Mouse (Mus musculus) central nervous system, embryonic 14 days (tissue): ENCODE results near the gene Surf1. TPM values are rescaled to one million over a fixed set of nuclear protein-coding genes. Genes with fewer than 3 reads are reported as not detected.

Source experiments
- polyA plus RNA-seq: library from polyadenylated mRNA; depleted of rRNA; stranded (reverse); fragments of >200 nt; gene quantifications from 2 replicates; pipeline ENCODE4 v1.2.3, GENCODE M21; 2012; rRNA removed

Surf1 gene
- polyA plus RNA-seq = 72.7 and 79.4 TPM in 2 replicates

GRCm38 (mm10) chr2:26915927-26916728, at the start of gene Surf1, which contains the start of gene Surf2:
TSS of gene Surf1 (minus strand) at chr2:26916530.
TSS of gene Surf2 (plus strand) at chr2:26916367.

GRCm38 (mm10) chr2:26963923-26964723, 47.8 kb upstream of the Surf1 start, which contains the start of gene Rexo4:
TSS of gene Rexo4 (minus strand) at chr2:26964386.

GRCm38 (mm10) chr2:26933304-26934055, 17.1 kb upstream of the Surf1 start, which contains the start of the genes Surf4 and Stkld1:
TSS of gene Surf4 (minus strand) at chr2:26933928.
TSS of gene Stkld1 (plus strand) at chr2:26934047.

GRCm38 (mm10) chr2:26910124-26910993, 6.0 kb downstream of the Surf1 start, which contains the start of the genes Med22 and Rpl7a:
TSS of gene Med22 (minus strand) at chr2:26910677.
TSS of gene Rpl7a (plus strand) at chr2:26910764.

GRCm38 (mm10) chr2:26902467-26903220, 13.7 kb downstream of the Surf1 start, which contains the start of gene Surf6:
TSS of gene Surf6 (minus strand) at chr2:26902879.

GRCm38 (mm10) chr2:26864879-26865278, 51.5 kb downstream of the Surf1 start, which contains the start of gene Abo:
TSS of gene Abo (minus strand) at chr2:26864979.

Other genes with a start within 250 kb of the Surf1 start
- gene Lcn4, start 245.2 kb downstream of the Surf1 start, polyA plus RNA-seq = not detected in 2 replicates
- gene Abo, start 51.6 kb downstream of the Surf1 start, polyA plus RNA-seq = not detected in 2 replicates
- gene Surf6, start 13.7 kb downstream of the Surf1 start, polyA plus RNA-seq = 28.1 and 29.9 TPM in 2 replicates
- gene Med22, start 5.9 kb downstream of the Surf1 start, polyA plus RNA-seq = 118 and 148 TPM in 2 replicates
- 1,771 and 1,960 TPM in 2 replicates for gene Rpl7a, start 5.8 kb downstream of the Surf1 start, polyA plus RNA-seq
- gene Surf2, start 163 bp downstream of the Surf1 start, polyA plus RNA-seq = 54.7 and 57.4 TPM in 2 replicates
- 80.8 and 108 TPM in 2 replicates for gene Surf4, start 17.4 kb upstream of the Surf1 start, polyA plus RNA-seq
- 0.10 and 0.15 TPM in 2 replicates for gene Stkld1, start 17.5 kb upstream of the Surf1 start, polyA plus RNA-seq
- gene Rexo4, start 47.9 kb upstream of the Surf1 start, polyA plus RNA-seq = 56.3 and 58.5 TPM in 2 replicates
- gene Adamts13, start 56.9 kb upstream of the Surf1 start, polyA plus RNA-seq = 0.06 and 0.21 TPM in 2 replicates
- gene Cacfd1, start 93.4 kb upstream of the Surf1 start, polyA plus RNA-seq = 88.2 and 92.6 TPM in 2 replicates
- gene Slc2a6, start 111.5 kb upstream of the Surf1 start, polyA plus RNA-seq = 5.9 and 6.6 TPM in 2 replicates
- 0.17 and 5.7 TPM in 2 replicates for gene Mymk, start 155.6 kb upstream of the Surf1 start, polyA plus RNA-seq
- 9.4 and 10.7 TPM in 2 replicates for gene Adamtsl2, start 162.8 kb upstream of the Surf1 start, polyA plus RNA-seq
- 4.5 and 4.6 TPM in 2 replicates for gene Fam163b, start 226.0 kb upstream of the Surf1 start, polyA plus RNA-seq
- 0.88 and 2.5 TPM in 2 replicates for gene Dbh, start 248.7 kb upstream of the Surf1 start, polyA plus RNA-seq